ENCODE assay signal across 32 mouse cellular contexts in the genomic region with DNA sequence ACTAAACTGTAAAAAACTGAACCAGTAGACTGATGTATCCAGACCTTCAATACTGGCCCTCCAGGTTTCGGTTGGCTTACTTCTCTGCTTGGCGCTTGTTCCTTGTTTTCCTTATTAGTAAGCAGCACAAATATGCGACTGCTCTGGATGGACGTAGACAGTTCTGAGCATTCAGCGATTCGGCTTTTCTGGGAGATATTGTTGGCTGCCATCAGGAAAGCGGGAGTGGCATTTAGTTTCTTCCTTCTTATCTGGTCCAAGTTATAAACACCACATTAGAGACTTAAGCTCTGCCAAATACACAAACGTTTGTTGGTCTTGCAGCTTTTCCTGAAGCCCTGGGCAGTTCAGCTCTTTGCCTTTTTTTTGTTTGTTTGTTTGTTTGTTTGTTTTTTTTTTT. TPM values are rescaled to one million over a fixed set of nuclear protein-coding genes. Genes with fewer than 3 reads are reported as not detected.
"Had no signal": no experiment of that assay in that cellular context is flagged by ENCODE, and none has a peak within 500 bp of the region (broad histone marks: within the 10 kb centered on the region; RNA-seq: fewer than 3 reads in every experiment).

No protein-coding gene starts in this region.

- H3K27ac ChIP-seq: hindbrain, postnatal 0 days; left cerebral cortex, adult 2 months; liver, embryonic 15.5 days; lung, embryonic 15.5 days; midbrain, embryonic 12.5 days; midbrain, embryonic 15.5 days; neural tube, embryonic 13.5 days; stomach, embryonic 15.5 days had no signal

- ATAC-seq: hindbrain, postnatal 0 days; inflammation-experienced regulatory T-cells, adult 6 months; intestine, embryonic 16.5 days; midbrain, embryonic 15.5 days had no signal

- H3K4me3 ChIP-seq: left cerebral cortex, adult 2 months; liver, embryonic 15.5 days; lung, embryonic 15.5 days; midbrain, embryonic 12.5 days; midbrain, embryonic 15.5 days; myocyte; neural tube, embryonic 13.5 days; stomach, embryonic 15.5 days had no signal

- H3K36me3 ChIP-seq: lung, embryonic 15.5 days; midbrain, embryonic 12.5 days; midbrain, embryonic 15.5 days; stomach, embryonic 15.5 days had no signal

- H3K4me2 ChIP-seq: liver, embryonic 11.5 days; liver, embryonic 15.5 days; lung, embryonic 15.5 days; midbrain, embryonic 12.5 days; midbrain, embryonic 15.5 days; neural tube, embryonic 13.5 days; stomach, embryonic 15.5 days had no signal

- H3K9me3 ChIP-seq: liver, embryonic 15.5 days; lung, embryonic 15.5 days; midbrain, embryonic 12.5 days; midbrain, embryonic 15.5 days; neural tube, embryonic 13.5 days; stomach, embryonic 15.5 days had no signal

- H3K27me3 ChIP-seq: liver, embryonic 15.5 days; lung, embryonic 15.5 days; midbrain, embryonic 15.5 days; neural tube, embryonic 13.5 days; stomach, embryonic 15.5 days had no signal

- H3K9ac ChIP-seq: liver, embryonic 15.5 days; lung, embryonic 15.5 days; midbrain, embryonic 12.5 days; midbrain, embryonic 15.5 days; neural tube, embryonic 13.5 days; stomach, embryonic 15.5 days had no signal

- DNase-seq: kidney, adult 18-20 months; kidney, adult 9 months; kidney, postnatal 14 days; kidney, postnatal 4 days; layer of hippocampus, postnatal 36 days; retina, postnatal 1 day; right cerebral cortex, postnatal 25 days; spleen, adult 18-20 months; thymus, postnatal 36 days had no signal

RNA-seq across cellular contexts. Expression of a gene that starts 40.5 kb away (rescaled TPM):
- total RNA-seq: hindbrain, postnatal 0 days; layer of hippocampus, adult 8-10 months; layer of hippocampus, postnatal 10 days; layer of hippocampus, postnatal 36 days; left cerebral cortex, adult 2 months; left cerebral cortex, postnatal 10 days; left cerebral cortex, postnatal 36 days; megakaryocyte progenitor cell, adult 5-6 weeks; megakaryocyte-erythroid progenitor cell, adult 5-6 weeks; neutrophil, adult 5-6 weeks had no signal
- polyA plus RNA-seq: hindbrain, postnatal 0 days; inflammation-experienced regulatory T-cells, adult 6 months; intestine, embryonic 16.5 days; kidney, embryonic 16.5 days; limb, embryonic 11.5 days; limb, embryonic 14.5 days; liver, embryonic 11.5 days; liver, embryonic 15.5 days; lung, embryonic 15.5 days; midbrain, embryonic 12.5 days; midbrain, embryonic 15.5 days; myocyte; neural tube, embryonic 13.5 days; stomach, embryonic 15.5 days; thymus, postnatal 0 days had no signal
